Mouse (Mus musculus): ENCODE data around the gene Raf1.

GRCm38 (mm10) chr6:115675166-115675507, 1.3 kb downstream of the Raf1 start:
- no peak for TF ChIP-seq CTCF (IDR thresholded peaks at IDR 0.05; ENCODE audit: borderline replicate concordance, control insufficient read depth, extremely low read depth, insufficient read depth, low read length, poor library complexity)
- no peak for TF ChIP-seq POLR2A (IDR thresholded peaks at IDR 0.05; ENCODE audit: control insufficient read depth, extremely low read depth, insufficient read depth, low read length, poor library complexity)

All from thymus, adult 2 months (tissue).